Mouse (Mus musculus) left cerebral cortex, adult 18-20 months (tissue): ENCODE measurements around the gene Cfdp1. TPM values are rescaled to one million over a fixed set of nuclear protein-coding genes. Genes with fewer than 3 reads are reported as not detected.

Experiments
- DNase-seq, 2 experiments: peaks; one replicate each; pipeline ENCODE4 v3.0.0; 2021 to 2022; ENCODE audit warnings: low spot score in 2 of 2, mixed read lengths in 1 of 2
- total RNA-seq, 2 experiments: library from RNA; stranded (reverse); gene quantifications; 2 replicates each; pipeline ENCODE4 v1.2.3; 2021

Gene Cfdp1
- total RNA-seq, 2 experiments from 2014 or later: 80.1 to 85.3 TPM

DNA sequence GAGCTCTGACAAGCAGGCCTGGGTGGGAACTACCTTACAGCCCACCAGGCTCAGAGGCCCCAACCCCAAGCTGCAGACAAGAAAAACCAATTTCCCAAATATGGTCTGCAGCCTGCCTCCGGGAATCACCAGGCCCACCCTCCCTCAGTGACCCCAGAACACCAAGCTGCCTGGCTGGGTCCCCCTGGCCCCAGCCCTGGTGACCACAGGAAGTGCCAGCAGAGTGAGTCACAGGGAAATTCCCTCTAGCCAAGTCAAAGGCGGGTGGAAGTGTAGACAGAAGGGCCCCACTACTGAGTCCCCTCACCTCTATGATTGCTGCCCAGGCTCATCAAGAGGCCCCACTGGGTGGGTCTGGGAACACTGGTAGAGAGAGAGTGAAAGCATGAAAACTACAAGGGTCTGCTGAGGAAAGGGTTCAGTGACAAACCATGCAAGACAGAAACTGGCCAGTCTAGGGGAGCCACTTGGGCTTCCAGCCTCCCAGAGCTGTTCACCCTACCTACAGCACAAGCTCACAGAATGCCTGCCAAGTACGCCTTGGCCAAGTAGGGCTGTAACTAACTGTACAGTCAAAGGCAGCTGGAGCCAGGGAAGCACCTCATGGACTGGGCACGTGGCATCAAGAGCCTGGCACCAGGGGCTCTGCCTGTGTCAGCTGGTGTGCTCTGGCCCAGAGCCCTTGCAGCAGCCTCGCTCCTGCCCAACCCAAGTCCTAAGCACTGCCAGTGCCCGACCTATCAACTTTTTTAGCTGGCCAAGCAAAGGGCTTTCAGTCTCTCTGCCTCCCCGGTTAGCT is 127.8 kb downstream of the Cfdp1 start:
- peak; percentile 59 to 70 for DNase-seq

DNA sequence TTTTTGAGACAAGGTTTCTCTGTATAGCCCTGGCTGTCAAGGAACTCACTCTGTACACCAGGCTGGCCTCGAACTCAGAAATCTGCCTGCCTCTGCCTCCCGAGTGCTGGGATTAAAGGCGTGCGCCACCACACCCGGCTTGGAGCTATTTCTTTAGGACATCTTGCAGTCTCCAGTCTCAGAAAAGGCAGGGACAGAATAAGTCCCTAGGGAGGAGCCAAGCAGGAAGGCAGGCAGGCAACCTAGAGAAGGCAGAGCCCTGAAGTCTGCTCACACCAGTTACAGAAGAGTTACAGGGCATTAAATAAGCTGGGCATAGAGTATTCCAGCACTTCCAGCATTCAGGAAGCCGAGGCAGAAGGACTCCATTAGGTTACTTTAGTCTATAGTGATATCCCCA is 128.8 kb downstream of the Cfdp1 start:
- DNase-seq: no peak

DNA sequence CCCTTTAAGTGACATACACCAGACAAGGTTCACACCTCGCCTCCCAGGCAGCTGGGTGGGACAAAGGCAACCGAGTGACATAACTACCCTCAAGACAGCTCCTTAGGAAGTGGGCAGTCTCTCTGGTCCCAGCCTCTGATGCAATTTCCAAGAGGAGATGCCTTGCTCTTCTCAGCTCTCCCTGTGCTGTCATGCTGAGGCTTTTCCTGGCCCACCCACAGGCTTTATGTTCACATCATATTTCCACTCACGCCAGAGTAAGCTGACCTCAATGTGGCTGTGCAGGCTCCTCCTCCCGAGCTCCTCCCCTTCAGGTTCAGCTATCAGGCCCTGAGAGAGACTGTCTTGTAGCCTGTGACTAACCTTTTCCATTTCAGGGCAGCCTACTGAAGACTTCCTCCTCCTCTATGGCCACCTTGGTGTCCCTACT is 134.0 kb downstream of the Cfdp1 start:
- DNase-seq: no peak

DNA sequence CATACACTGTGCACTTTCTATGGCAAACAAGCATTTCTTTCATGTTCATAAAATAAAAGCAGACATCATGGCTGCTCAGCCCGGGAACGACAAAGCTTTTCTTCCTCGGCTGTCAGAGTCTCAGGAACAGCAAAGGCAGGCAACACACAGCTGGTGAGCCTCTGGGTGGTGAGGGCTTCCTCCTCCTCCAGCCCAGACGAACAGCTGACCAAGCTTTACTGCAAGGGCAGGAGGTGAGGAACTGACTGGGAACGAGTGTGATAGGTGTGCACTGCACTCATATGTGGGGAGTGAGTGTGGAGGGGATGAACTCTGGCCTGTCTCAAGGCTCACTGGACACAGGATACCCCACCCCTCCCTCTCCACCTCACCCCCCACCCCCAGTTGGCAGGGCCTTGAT is 135.2 kb downstream of the Cfdp1 start:
- no peak for DNase-seq

Other genes with a start within 250 kb of the Cfdp1 start
- 1 to 10 TPM; 9.1 to 9.3 TPM for gene Ldhd, start 223.9 kb downstream of the Cfdp1 start, total RNA-seq
- gene Zfp1, start 210.9 kb downstream of the Cfdp1 start, total RNA-seq: 10 to 100 TPM; 21.0 to 23.3 TPM
- gene Ctrb1, start 163.3 kb downstream of the Cfdp1 start, total RNA-seq: not detected
- gene Bcar1, start 110.5 kb downstream of the Cfdp1 start, total RNA-seq: 10 to 100 TPM; 51.1 to 51.3 TPM
- gene Tmem170, start 22.5 kb upstream of the Cfdp1 start, total RNA-seq: 1 to 10 TPM; 4.1 to 4.2 TPM
- gene Chst5, start 56.2 kb upstream of the Cfdp1 start, total RNA-seq: under 1 TPM; 0.40 to 0.53 TPM
- 10 to 100 TPM; 12.0 to 12.7 TPM for gene Tmem231, start 79.6 kb upstream of the Cfdp1 start, total RNA-seq
- 100 to 1,000 TPM; 221 to 236 TPM for gene Gabarapl2, start 86.4 kb upstream of the Cfdp1 start, total RNA-seq
- gene Adat1, start 138.0 kb upstream of the Cfdp1 start, total RNA-seq: 1 to 10 TPM; 5.9 to 6.1 TPM
- gene Kars, start 157.0 kb upstream of the Cfdp1 start, total RNA-seq: 10 to 100 TPM; 78.9 to 81.3 TPM
- gene Terf2ip, start 157.1 kb upstream of the Cfdp1 start, total RNA-seq: 10 to 100 TPM; 39.2 to 39.7 TPM
- not detected for gene Gm6793, start 160.7 kb upstream of the Cfdp1 start, total RNA-seq